ENCODE assay signal across 10 mouse cellular contexts in the genomic region with DNA sequence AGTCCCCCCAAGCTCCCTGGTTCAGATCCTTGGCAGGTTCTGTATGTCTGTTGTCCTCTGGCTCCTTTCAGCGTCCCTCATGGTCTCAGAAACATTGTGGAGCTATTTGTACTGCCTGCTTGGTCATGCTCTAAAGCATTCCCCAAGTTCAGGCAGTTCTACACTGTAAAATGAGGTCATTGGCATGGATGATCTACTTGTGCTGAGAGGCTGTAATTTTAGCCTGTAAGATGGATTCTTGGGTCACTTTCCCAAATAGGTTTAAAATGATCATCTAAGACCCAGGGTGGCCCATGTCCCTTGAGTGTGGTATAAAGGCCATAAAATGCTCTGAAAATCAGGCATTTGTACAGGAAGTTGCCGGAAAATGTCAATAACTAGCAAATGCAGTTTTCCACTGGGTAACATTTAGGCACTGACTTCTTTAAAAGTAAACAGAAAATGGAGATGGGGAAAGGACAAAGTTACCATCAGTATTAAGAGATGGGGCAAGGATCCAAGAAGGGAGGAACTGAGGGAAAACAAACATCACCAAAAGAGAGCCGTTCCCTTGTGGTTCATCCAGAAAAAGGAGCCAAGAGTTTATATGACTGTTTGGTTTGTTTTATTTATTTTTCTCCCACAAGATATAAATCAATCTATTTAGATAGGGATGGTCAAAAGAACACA.
A peak's percentile ranks its signal among the peaks of the same experiment; 100 is the strongest.
DNase-seq lines count a peak whose midpoint lies in the region; TF ChIP-seq lines count a peak whose summit lies in the region.
"Had no signal": no experiment of that assay in that cellular context is flagged by ENCODE, and none has a peak within 500 bp of the region (broad histone marks: within the 10 kb centered on the region; RNA-seq: fewer than 3 reads in every experiment).

No protein-coding gene starts in this region.

- H3K9me3 ChIP-seq in heart, embryonic 10.5 days: no peaks in the 10 kb centered on the region
- H3K9me3 ChIP-seq: stomach, embryonic 15.5 days had no signal

- no peaks in the 10 kb centered on the region for H3K27me3 ChIP-seq in heart, adult 2 months (ENCODE audit: control insufficient read depth, insufficient read depth, low read length)
- H3K27me3 ChIP-seq in heart, embryonic 10.5 days (ENCODE audit: insufficient read depth, poor library complexity, severe bottlenecking): no peaks in the 10 kb centered on the region
- H3K27me3 ChIP-seq: CH12.LX; stomach, embryonic 15.5 days had no signal

- TF ChIP-seq EP300 in heart, adult 2 months (IDR thresholded peaks at IDR 0.05; ENCODE audit: insufficient read depth, low read depth, low read length): no peak

- TF ChIP-seq CTCF in heart, adult 2 months (IDR thresholded peaks at IDR 0.05): no peak

- no peaks in the 10 kb centered on the region for H3K36me3 ChIP-seq in heart, adult 2 months (ENCODE audit: control insufficient read depth, insufficient read depth, low read length)
- no peaks in the 10 kb centered on the region for H3K36me3 ChIP-seq in heart, embryonic 10.5 days
- H3K36me3 ChIP-seq: stomach, embryonic 15.5 days had no signal

- intact Hi-C loops in heart, adult 2 months (cut with DNase I): no loop called here

- WGBS in heart, adult 2 months: 52% methylated on average over 3 of the region's 3 CpGs
- WGBS in heart, embryonic 10.5 days: 80% methylated on average over 3 of the region's 3 CpGs

- peak in 1 of 2 experiments; percentile 3 for DNase-seq in heart, adult 2 months
- DNase-seq in heart, embryonic 10.5 days (ENCODE audit: low spot score): no peak
- DNase-seq in urinary bladder, postnatal 14 days (ENCODE audit: low spot score): peak; percentile 17
- DNase-seq in urinary bladder, postnatal 25 days (ENCODE audit: low spot score): no peak
- peak; percentile 13 to 62 for DNase-seq in kidney, postnatal 36 days
- no peak for DNase-seq in left cerebral cortex, adult 18-20 months (ENCODE audit: low spot score in 2 of 2)
- no peak for DNase-seq in neural tube, embryonic 10.5 days (ENCODE audit: extremely low spot score, low spot score)
- DNase-seq: layer of hippocampus, postnatal 36 days had no signal

- H3K4me3 ChIP-seq in heart, adult 2 months: no peak overlapping the region
- no peak overlapping the region for H3K4me3 ChIP-seq in heart, embryonic 10.5 days
- H3K4me3 ChIP-seq: stomach, embryonic 15.5 days had no signal

- peak overlapping the region; percentile 39 for H3K27ac ChIP-seq in heart, adult 2 months
- H3K27ac ChIP-seq in heart, embryonic 10.5 days: no peak overlapping the region
- H3K27ac ChIP-seq: stomach, embryonic 15.5 days had no signal

- no peaks in the 10 kb centered on the region for H3K79me2 ChIP-seq in heart, adult 2 months (replicated peaks; ENCODE audit: control insufficient read depth, insufficient read depth, low read length)

- no peaks in the 10 kb centered on the region for H3K4me1 ChIP-seq in heart, adult 2 months (ENCODE audit: control insufficient read depth, insufficient read depth, low read length)
- no peaks in the 10 kb centered on the region for H3K4me1 ChIP-seq in heart, embryonic 10.5 days
- H3K4me1 ChIP-seq: stomach, embryonic 15.5 days had no signal

- no peak for TF ChIP-seq POLR2A in heart, adult 2 months (IDR thresholded peaks at IDR 0.05; ENCODE audit: insufficient read depth, low read depth, low read length)

- no peak overlapping the region for H3K9ac ChIP-seq in heart, adult 2 months (ENCODE audit: low read depth, low read length)
- H3K9ac ChIP-seq: stomach, embryonic 15.5 days had no signal

Comparison
In these comparisons a context has a peak if more than half of its experiments do, and no peak if none do; other contexts are left out.
1. DNase-seq: peak in urinary bladder, postnatal 14 days (single experiment) and kidney, postnatal 36 days (2 of 2); none in heart, embryonic 10.5 days (single experiment), urinary bladder, postnatal 25 days (single experiment), left cerebral cortex, adult 18-20 months (0 of 2) and neural tube, embryonic 10.5 days (single experiment).